Mouse (Mus musculus) heart, adult 2 months (tissue): ENCODE measurements around the gene Trmt61a. TPM values are rescaled to one million over a fixed set of nuclear protein-coding genes. Genes with fewer than 3 reads are reported as not detected.

Source experiments
- DNase-seq, 2 experiments: peaks; one replicate each; pipeline ENCODE4 v3.0.0; 2021
- H3K27ac ChIP-seq: fragments of 200-600 bp; 2 replicates; pipeline ENCODE4 v1.8.1; 2022
- H3K27me3 ChIP-seq: fragments of 200-500 bp; 2 replicates; pipeline ENCODE4 v1.6.1; 2012; ENCODE audit warnings: mild to moderate bottlenecking, low read length, inconsistent platforms, mixed read lengths; ENCODE audit not compliant: control insufficient read depth, insufficient read depth
- H3K36me3 ChIP-seq: fragments of 200-500 bp; 2 replicates; pipeline ENCODE4 v1.6.1; 2012; ENCODE audit warnings: low read length, inconsistent platforms; ENCODE audit not compliant: control insufficient read depth, insufficient read depth
- H3K4me1 ChIP-seq: fragments of 200-500 bp; 2 replicates; pipeline ENCODE4 v1.6.1; 2011; ENCODE audit warnings: low read length; ENCODE audit not compliant: control insufficient read depth, insufficient read depth
- H3K4me3 ChIP-seq: fragments of 200-600 bp; 2 replicates; pipeline ENCODE4 v1.8.1; 2022
- H3K79me2 ChIP-seq: fragments of 200-500 bp; replicated peaks from 2 replicates; pipeline ENCODE4 v1.6.1; 2012; ENCODE audit warnings: mild to moderate bottlenecking, inconsistent platforms, low read length, moderate library complexity, mixed read lengths; ENCODE audit not compliant: control insufficient read depth, insufficient read depth
- H3K9ac ChIP-seq: fragments of 200-500 bp; 2 replicates; pipeline ENCODE4 v1.6.1; 2012; ENCODE audit warnings: low read depth, mild to moderate bottlenecking, control low read depth, inconsistent platforms, low read length, mixed read lengths
- CTCF ChIP-seq: fragments of 200-600 bp; IDR thresholded peaks from 2 replicates; pipeline ENCODE4 v1.8.1; 2022; ENCODE audit warnings: antibody characterized with exemption, mild to moderate bottlenecking, moderate library complexity
- EP300 ChIP-seq: fragments of 200-500 bp; IDR thresholded peaks from 2 replicates; pipeline ENCODE4 v1.6.1; 2011; ENCODE audit warnings: low read depth, low read length, control low read depth; ENCODE audit not compliant: insufficient read depth
- POLR2A ChIP-seq: fragments of 200-500 bp; IDR thresholded peaks from 2 replicates; pipeline ENCODE4 v1.6.1; 2011; ENCODE audit warnings: mild to moderate bottlenecking, low read depth, low read length, control low read depth; ENCODE audit not compliant: insufficient read depth
- WGBS: fragments of 180-500 bp; shearing (Covaris S2); methylation state at CpG from one replicate; pipeline ENCODE4 v1.1.7; 2018; 5-methylcytosine and 5-hydroxymethylcytosine counted together
- intact Hi-C: fragments of 180-260 bp; cut with DNase I; formaldehyde crosslinking; loops from one replicate; pipeline ENCODE4 v1.15.1; 2025
- polyA plus RNA-seq: library from polyadenylated mRNA; depleted of rRNA; stranded (reverse); fragments of >200 nt; gene quantifications from 2 replicates; pipeline ENCODE4 v1.2.3, GENCODE M21; 2012
- total RNA-seq, 2 experiments: library from RNA; stranded (reverse); gene quantifications; 2 replicates each; pipeline ENCODE4 v1.2.3; 2021

Trmt61a gene
- total and polyA plus RNA-seq, 3 experiments, result 4.5 to 11.8 (median 5.4) TPM

- TF ChIP-seq POLR2A, result no peak
- no peak for TF ChIP-seq EP300
- TF ChIP-seq CTCF, result no peak
- H3K4me3 ChIP-seq, result no peak overlapping the region
- no peak for DNase-seq
- 74% methylated on average over 13 of the region's 13 CpGs for whole genome bisulfite sequencing
- no peaks in the 10 kb centered on the region for H3K79me2 ChIP-seq
- no peaks in the 10 kb centered on the region for H3K36me3 ChIP-seq
- intact Hi-C loops, result no loop called here
- no peak overlapping the region; the same call in 1 of the 2 replicates for H3K27ac ChIP-seq
- peaks cover 10% of the 10 kb centered on the region for H3K4me1 ChIP-seq
- H3K27me3 ChIP-seq, result no peaks in the 10 kb centered on the region
- H3K9ac ChIP-seq, result no peak overlapping the region
Observed at GRCm38 (mm10) chr12:111665041-111665880, 12.6 kb upstream of the Trmt61a start.

- peaks cover 11% of the 10 kb centered on the region for H3K4me1 ChIP-seq
- TF ChIP-seq POLR2A (no peak), CTCF (no peak), EP300 (no peak)
- no peaks in the 10 kb centered on the region for H3K79me2 ChIP-seq
- intact Hi-C loops, result no loop called here
- no peak overlapping the region for H3K27ac ChIP-seq
- no peak for DNase-seq
- 83% methylated on average over 13 of the region's 13 CpGs for WGBS
- no peaks in the 10 kb centered on the region for H3K27me3 ChIP-seq
- no peak overlapping the region for H3K4me3 ChIP-seq
- H3K36me3 ChIP-seq, result no peaks in the 10 kb centered on the region
- no peak overlapping the region for H3K9ac ChIP-seq
Observed at GRCm38 (mm10) chr12:111666380-111666779, 11.5 kb upstream of the Trmt61a start.

- intact Hi-C loops, result no loop called here
- no peak for DNase-seq
- WGBS, result 90% methylated on average over 5 of the region's 5 CpGs
Observed at GRCm38 (mm10) chr12:111667421-111667820, 10.5 kb upstream of the Trmt61a start.

GRCm38 (mm10) chr12:111668457-111668912, 9.4 kb upstream of the Trmt61a start:
- Histone ChIP-seq H3K9ac (peak overlapping the region; percentile 52), H3K79me2 (no peaks in the 10 kb centered on the region), H3K4me1 (peaks cover 14% of the 10 kb centered on the region), H3K4me3 (no peak overlapping the region; the same call in 1 of the 2 replicates), H3K27me3 (no peaks in the 10 kb centered on the region), H3K36me3 (no peaks in the 10 kb centered on the region), H3K27ac (peak overlapping the region; percentile 99)
- WGBS, result under 1% methylated on average over 8 of the region's 8 CpGs
- intact Hi-C loops, result loop anchor here (1.0 to 2.0 kb wide), 3 partner anchors 28 to 278 kb away; no protein-coding TSS in a partner anchor
- peak; percentile 93 to 97 for DNase-seq
- TF ChIP-seq POLR2A, result 0 out of 2 replicates have a peak, but pooled peaks have one; percentile 27
- peak; percentile 92 for TF ChIP-seq CTCF
- peak; percentile 100 for TF ChIP-seq EP300

More at GRCm38 (mm10) chr12:111667421-111667820, 10.5 kb upstream of the Trmt61a start:
- H3K27me3 ChIP-seq, result no peaks in the 10 kb centered on the region
- no peak overlapping the region for H3K9ac ChIP-seq
- no peaks in the 10 kb centered on the region for H3K36me3 ChIP-seq
- TF ChIP-seq EP300, result no peak
- TF ChIP-seq CTCF, result no peak
- no peak for TF ChIP-seq POLR2A
- H3K4me3 ChIP-seq, result no peak overlapping the region
- H3K27ac ChIP-seq, result no peak overlapping the region
- no peaks in the 10 kb centered on the region for H3K79me2 ChIP-seq
- H3K4me1 ChIP-seq, result peaks cover 13% of the 10 kb centered on the region

GRCm38 (mm10) chr12:111669000-111669788, 8.7 kb upstream of the Trmt61a start:
- TF ChIP-seq POLR2A, result no peak
- TF ChIP-seq EP300, result 0 out of 2 replicates have a peak, but pooled peaks have one; percentile 61
- H3K9ac ChIP-seq, result no peak overlapping the region
- no peaks in the 10 kb centered on the region for H3K27me3 ChIP-seq
- DNase-seq, result peak; percentile 63 to 72
- intact Hi-C loops, result loop anchor here (1.0 to 2.0 kb wide), 3 partner anchors 27 to 278 kb away; no protein-coding TSS in a partner anchor
- H3K4me1 ChIP-seq, result peaks cover 14% of the 10 kb centered on the region
- H3K27ac ChIP-seq, result peak overlapping the region; percentile 99
- H3K36me3 ChIP-seq, result no peaks in the 10 kb centered on the region
- WGBS, result 63% methylated on average over 23 of the region's 23 CpGs
- no peak overlapping the region for H3K4me3 ChIP-seq
- H3K79me2 ChIP-seq, result no peaks in the 10 kb centered on the region
